Mouse (Mus musculus) 3T3-L1 (cell line): ENCODE results near the gene Fam102b.

ENCODE experiments used
- DNase-seq: peaks from one replicate; pipeline ENCODE4 v3.0.0-alpha.2; 2015; ENCODE audit warnings: low read depth, low spot score

The Fam102b gene

DNA sequence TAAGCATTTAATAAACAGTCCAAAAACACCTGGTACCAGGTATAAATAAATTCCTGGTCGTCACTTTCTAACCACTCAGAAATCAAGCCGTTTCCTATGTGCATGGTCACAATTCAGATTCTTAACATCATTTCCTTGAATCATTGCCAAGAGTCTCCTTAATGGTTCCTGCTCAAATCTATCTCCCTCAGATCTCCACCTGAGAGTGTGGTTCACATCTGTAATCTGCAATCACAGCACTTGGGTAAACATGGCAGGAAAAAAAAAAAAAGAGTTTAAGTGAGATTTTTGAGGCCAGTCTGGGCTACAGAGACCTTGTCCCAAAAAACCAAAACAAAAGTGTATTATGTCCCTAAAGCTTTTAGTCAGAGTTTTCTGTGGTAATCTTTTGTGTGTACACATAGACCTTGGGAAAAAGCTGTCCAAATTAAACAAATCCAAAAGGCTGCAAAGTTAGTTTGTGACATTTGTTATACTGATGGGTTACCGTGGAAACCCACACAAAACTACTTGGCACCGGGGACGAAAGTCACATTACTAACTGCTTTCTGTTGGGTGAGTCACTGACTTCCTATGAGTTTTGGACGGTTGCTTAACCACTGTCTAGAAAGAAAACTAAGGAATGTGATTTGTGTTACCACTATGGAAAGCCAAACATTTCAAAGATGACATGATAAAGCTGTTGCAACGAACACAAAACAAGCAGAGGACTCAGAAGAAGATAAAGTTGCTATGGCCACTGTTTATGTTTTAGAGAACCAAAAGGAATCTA lies 16.7 kb downstream of the Fam102b start:
- DNase-seq: peak; percentile 99

DNA sequence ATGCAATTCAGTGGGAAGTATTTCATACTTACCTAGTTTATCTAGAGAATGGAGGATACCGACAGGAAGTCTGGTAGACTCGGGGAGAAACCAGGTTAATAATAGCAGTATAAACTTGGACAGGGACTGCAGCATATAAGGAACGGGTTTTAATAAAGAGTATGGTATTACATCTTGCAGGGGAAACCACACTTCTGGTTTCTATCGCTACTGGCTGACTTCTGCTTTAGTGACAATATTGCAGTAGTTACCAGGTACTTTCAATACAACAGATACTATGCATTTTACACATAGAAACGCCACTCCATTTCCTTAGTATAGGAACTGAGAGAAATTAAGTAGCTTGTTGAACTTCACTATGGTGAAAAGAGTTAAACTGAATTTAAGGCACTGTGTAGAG lies 19.2 kb downstream of the Fam102b start:
- DNase-seq: no peak

DNA sequence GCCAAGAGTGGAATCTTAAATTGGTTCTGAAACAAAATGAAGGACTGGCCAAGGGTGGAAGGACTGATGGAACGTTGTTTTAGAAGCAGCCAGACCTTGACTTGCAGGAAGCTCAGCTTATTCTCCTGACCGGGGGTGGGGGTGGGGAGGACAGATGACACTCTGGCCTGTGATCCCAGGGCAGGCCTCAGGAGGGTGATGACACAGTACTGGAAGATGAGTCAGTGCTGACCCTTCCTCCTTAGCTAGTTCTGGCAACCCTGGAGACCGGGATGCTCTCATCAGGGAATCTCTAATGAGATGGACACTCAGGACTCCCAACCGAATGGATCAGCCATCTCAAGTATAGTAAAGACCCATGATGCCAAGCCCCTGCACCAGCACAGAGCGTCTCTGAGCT lies 21.6 kb downstream of the Fam102b start:
- peak; percentile 23 for DNase-seq

DNA sequence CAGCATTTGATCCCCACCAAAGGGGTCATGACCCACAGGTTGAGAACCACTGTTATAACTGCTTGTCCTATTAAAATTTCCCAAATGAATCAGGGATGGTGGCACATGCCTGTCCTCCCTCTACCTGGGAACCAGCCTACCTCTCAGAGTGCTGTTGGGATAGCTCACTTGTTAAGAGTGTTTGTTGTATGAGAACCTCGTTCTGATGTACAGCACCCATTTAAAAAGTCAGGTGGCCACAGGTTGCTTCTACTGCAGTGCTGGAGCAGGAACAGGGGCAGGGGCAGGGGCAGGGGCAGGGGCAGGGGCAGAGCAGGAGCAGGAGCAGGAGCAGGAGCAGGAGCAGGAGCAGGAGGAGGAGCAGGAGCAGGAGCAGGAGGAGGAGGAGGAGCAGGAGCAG lies 28.2 kb downstream of the Fam102b start:
- no peak for DNase-seq

DNA sequence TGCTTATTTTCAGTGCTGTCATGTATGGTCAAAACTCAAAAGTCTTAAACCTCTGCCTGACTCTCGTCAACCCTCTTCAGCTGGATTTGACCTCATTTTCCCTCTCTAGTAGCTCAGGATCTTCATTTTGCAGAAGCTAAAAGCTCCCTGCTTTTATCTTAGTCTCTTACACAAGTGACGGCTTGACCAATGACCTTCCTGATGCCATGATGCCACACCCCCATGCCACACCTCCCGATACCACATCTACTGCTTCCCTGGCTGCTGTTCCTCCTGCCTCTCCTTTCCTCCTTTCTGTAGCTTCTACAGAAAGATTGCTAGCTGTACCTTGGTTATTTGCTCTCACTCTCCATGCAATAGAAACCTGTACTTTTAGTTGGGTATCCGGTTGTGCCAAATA lies 29.6 kb downstream of the Fam102b start:
- DNase-seq: no peak

DNA sequence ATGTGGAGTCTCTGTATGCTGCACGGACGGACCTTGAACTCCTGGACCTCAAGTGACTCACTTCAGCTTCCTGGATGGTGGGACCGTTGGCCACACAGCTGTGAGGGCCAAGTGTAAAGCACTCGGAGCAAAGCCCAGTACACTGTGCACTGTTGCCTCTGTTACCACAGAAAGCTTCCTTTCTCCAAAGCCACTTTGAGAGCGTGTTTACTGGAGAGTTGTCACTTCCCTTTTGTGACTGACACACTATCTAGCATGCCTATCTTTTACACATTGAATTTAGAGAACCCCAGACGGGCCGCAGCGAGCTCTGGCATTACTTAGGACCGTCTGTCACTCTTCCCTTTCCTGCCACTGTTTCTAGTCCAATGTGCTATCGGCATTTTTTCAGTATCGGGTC lies 30.1 kb downstream of the Fam102b start:
- no peak for DNase-seq

DNA sequence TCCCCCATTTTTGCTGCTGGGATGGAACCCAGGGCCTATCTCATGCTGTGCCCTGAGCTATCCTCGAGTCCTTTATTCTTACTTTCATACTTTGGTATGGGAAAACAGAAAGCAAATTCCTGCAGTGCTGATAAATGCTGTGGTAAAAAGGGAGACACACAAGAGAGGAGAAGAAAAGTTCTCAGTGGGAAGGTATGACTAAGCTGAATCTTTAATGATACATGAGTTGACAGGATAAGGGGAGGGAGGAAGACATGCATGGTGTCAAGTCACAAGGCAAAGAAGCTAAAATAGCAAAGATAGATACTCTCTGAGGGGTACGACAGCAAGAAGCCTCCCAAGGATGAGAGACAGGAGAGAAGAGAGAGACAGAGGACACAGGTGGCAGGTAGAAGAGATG lies 32.0 kb downstream of the Fam102b start:
- no peak for DNase-seq

DNA sequence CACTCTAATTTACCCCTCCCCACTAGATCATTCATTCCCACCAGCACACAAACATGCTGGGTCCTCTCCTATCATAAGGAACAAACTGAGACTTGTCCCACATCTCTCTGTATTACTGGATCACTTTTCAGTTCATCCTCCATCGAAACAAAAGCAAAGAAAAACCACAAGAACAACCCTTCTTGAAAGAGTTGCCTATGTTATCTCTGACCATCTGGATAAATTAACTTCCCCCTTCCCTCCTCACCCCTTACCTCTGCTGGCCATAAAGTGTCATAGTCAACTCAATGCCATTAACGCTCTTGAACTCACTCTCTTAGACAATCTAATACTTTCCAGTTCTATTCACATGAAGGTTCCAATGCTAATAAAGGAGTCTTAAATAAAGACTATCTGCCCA lies 32.9 kb downstream of the Fam102b start:
- DNase-seq: no peak

DNA sequence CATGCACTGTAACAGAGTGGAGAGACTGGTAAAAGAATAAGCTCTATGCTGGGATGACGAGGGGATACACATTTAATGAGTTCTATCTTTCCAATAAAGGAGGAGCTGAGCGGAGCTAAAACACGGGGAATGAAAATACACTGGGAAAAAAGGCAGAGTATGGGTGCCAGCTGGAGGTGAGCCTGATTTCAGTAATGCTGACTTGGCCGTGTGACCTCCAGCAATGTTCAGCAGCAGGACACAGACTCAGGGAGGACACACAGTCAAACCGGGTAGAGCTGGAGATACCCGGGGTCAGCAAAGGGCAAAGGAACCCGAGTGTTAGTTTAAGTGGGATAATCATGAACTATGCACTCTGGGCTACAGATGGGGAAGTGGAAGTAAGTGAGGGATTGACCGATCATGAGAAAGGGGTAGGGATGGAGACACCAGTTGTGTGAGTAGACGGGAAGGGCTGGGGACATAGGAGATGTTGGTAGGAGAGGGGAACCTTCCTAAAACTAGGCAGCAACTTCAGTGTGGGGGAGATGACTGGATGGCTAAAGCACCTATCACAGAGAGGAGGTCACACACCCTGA lies 37.3 kb downstream of the Fam102b start:
- no peak for DNase-seq

DNA sequence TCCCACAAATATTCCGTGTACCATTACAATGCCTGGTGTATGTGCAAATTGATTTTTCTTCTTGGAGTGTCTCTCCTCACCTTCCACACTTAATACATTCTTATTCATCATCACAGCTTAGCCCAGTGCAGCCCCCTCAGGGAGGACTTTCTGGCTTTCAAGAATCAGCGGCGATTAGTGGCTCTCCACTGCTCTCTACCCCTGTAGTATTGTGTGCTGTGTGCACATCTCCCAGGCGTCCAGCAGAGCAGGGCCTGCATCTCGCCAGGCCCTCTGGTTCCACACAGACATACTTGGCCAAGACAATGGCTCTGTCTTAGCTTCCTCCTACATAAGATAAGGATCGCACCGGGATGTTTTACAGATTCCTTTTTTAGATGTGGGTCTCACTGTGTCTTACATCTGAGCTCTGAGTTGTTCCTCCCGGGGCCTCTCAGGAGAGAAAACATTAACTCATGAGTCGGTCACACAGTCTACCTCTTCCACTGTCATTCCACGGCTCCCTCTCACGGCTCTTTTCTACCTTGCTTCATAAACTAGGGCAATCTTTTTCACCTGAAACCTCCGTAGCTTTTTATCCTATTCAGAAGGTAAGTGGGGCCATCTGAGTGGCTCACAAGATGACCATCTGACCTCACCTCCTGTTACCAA lies 40.3 kb downstream of the Fam102b start:
- no peak for DNase-seq

DNA sequence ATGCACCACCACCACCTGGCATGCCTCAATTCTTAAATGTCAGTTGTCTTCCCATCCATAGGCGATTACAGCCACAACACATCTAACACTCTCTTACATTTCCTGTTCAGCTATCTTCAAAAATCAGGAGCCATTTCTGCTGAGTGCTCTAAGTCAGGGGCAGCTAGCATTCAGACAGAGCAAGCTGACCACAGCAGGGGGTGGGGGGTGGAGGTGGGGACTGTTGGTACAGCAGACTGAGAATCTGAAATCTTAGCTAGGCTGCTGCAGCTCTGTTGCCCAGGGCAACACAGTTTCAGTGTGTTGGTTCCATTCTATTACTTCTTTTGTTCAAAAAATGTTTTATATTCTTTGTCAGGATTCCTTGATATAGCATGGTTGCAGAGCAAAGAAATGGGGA lies 40.9 kb downstream of the Fam102b start:
- DNase-seq: no peak

DNA sequence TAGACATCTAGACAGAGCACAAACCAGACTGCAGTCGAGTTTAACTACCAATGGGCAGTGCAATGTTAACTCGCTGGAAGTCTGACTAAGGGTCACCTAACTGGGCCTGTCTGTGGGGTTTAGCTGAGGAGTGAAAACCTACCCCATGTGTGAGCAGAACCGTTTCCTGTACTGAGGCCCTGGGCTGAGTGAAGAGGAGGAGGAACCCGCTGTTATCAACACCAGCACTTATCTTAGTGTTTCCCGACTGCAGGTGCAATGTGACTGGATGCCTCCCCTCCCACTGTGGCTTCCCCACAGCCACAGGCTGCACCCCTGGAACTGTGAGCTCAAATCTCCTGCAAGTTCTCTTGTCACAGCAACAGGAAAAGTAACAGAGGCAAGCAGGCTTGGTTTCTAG lies 43.4 kb downstream of the Fam102b start:
- DNase-seq: no peak

DNA sequence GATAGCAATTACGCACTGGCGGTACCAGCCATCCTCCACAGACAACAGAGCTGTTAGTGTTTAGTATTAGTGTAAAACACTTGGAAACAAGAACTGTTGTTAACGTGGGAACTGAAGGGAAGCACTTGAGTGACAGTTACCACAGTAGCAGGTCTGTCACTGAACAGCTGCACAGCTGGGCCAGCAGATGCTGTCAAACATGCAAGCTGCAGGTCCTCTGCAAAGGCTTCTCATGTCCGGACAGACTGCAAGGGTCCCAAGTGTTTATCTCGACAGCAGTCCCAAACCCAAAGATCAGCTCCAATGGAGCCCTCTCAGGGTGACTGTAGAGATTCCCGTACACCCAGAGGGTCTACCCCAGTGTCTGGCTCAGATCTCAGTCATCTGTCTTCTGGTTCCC lies 45.5 kb downstream of the Fam102b start:
- no peak for DNase-seq

DNA sequence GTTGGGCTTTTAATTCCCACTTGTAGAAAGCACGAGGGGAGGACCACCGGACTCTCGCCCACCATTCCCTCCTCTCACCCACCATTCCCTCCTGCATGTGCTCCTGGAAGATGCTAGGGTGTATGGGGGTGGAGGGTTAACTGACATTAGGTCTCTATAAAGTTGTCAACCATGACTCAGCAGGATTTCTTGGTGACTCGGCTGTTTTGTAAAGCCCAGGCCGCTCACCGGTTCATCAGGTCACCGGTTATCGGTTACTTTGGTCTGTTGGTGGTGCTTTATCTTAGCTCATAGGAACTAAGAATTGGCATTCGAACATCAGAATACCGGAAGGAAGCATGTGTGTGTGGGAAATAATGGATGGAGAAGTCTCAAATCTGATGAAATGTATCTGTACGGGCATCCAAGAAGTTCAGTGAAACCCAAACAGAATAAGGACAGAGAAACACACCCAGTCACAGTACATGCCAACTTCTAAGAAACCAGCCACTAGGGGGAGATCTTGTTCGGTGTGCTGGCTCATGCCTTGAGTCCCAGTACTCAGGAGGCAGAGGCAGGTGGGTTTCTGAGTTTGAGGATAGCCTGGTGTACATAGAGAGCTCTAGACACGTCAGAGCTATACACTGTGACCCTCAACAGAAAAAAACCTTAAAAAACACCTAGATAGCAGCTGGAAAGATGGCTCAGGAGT lies 49.9 kb downstream of the Fam102b start:
- peak; percentile 54 for DNase-seq

DNA sequence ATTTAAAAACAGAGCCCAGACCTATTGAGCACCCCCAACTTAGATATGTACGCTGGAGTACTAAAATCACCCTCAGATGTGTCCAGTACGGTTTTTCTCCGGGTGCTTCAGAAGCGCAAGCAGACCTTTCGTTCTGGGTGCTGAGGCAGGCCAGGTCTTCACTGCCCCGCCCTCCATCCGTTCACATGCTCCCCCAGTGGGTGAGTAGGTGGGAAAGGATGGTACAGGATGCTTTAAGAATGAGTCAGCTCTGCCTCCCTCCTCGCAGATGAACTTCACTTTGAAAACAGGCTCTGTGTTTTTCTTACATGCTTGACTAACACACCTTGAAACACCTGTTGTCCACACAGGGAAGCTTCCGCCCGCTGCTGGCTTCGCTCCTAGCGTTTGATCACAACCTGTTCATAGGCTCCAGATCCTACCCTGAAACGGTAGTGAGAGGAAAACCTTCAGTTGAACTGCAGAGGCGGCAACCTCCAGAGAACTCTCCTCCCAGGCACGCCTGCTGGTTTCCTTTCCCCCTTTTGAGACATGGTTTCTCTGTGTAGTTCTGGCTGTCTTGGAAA lies 52.4 kb downstream of the Fam102b start:
- DNase-seq: peak; percentile 11

DNA sequence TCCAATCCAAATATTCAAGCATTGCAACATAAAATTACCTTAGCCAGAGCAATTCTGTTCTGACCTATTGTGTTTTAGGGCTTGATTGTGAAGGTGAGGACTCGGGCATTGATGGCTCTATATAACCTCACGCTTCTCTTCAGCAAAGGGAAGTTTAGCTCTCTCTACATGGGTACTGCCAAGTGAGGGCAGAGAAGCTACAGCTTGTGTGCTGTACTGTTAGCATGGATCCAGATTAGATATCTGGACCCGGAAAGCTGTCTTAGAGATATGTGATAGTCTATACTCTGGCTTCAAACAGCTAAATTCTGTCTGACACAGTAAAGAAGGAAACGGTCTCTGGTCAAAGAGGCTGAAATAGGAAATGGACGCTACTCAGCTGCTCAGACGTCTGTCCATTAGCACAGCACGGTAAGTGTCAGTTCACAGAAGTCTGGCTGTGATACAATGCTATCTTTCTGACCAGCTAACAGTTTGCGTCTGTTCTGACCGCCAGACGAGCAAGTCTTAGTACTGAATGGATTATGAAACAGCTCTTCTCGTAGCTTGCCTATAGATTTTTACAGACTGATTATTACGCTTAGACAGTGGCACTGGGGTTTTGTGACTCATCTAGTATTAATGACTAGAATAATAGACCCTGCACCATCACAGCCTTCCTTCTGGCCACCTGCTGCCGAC lies 53.3 kb downstream of the Fam102b start:
- no peak for DNase-seq

DNA sequence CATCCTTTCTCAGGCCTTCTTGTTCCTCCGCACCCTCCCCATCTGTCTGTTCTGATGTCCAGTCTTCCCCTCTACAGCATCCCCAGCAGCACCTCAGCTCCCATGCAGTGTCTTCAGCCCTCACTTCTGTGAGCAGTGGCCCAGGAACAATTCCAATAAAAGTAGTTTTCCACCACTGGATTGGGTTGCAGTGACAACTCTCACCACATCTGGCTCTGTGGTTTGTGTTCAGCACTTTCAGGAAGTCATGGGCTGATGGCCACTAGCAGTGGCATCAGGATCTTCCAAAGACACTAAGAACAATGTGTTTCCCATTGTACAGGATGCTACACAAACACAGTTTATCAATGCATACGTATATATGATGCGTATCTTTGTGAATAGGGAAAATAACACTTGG lies 61.4 kb downstream of the Fam102b start:
- peak; percentile 27 for DNase-seq

DNA sequence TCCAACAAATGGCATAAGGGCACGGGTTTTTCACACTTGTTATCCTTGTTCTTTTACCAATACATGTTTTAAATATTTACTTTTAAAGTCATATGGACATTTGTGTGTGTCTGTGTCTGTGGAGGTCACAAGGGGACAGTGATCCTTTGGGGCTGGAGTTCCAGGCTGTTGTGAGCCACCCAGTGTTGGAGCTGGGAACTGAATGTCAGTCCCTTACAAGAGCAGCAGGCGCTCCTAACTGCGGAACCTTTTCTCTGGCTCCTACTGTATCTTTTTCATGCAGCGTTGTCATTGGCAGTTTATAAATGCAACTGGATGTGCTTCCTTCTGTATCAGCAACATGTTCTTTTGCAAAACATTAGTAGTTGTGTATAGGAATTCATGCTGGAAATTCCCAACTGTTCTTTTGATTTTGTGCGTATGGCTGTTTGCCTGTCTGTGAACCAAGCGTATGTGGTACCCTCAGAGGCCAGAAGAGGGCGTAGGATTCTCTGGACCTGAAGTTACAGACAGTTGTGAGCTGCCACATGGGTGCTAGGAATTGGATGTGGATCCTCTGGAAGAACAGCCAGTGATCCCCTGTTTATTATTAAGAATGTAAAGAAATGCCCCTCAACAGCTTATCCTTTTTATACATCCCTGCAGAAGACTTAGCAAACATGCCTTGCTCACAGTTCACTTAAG lies 62.9 kb downstream of the Fam102b start:
- DNase-seq: peak; percentile 35

DNA sequence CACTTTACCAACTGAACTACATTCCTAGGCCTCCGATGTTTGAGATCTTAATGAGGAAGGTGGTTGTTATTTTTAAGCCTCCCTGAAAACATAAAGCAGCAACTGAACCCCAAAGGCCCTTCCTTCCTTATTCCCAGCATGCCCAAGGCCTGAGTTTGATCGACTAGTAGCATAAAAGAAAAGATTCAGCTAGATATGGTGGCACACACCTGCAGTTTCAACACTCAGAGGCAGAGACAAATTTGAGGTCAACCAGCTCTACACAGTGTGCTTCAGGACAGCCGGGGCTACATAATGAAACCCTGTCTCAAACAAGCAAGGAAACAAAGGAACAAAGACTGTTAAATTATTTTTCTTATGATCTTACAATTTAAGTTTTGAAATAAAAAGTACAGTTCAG lies 63.6 kb downstream of the Fam102b start:
- no peak for DNase-seq

DNA sequence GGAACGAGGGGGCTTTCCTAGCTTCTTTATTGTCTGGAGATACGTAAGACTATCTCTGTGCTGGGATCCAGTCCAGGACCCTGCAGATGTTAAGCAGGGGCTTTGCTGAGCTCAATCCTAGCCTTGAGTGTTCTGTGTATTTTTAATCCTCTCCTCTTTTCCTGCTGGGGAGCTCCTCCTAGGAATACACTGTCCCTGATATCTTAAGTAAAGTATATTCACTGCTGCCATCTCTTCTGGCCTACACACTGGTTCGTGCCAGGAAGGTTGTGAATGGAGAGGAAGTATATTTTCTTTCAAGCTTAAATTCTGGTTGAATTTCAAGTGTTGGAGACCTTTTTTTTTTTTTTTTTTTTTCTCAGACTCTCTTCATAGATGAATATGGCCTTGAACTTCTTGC lies 64.1 kb downstream of the Fam102b start:
- DNase-seq: no peak

DNA sequence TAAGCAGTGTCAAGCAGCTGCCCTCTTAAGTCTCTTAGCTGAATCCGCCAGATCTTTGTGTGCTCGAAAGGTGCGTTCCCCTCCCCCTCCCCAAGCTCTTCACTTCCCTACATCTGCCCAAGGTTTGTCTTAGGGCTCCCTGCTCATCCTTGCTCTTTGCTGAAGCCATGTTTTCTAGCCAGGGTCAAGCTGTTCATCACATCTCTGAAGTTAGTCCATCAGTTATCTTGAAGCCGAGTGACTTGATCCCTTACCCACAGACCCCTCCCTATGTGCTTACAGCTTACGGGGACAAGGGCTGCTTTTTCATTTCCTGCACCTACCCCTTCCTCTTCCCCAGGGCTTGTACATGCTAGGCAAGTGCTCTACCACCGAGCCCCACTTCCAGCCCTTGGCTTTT lies 65.8 kb downstream of the Fam102b start:
- no peak for DNase-seq
